Mouse (Mus musculus) ES-E14 (cell line): ENCODE results near the gene Tnnc1.

Experiments used
- HCFC1 ChIP-seq: IDR thresholded peaks from 2 replicates; pipeline ENCODE4 v1.6.1; 2012; ENCODE audit warnings: low read length, inconsistent platforms, borderline replicate concordance; ENCODE audit not compliant: insufficient read depth
- MAFK ChIP-seq: IDR thresholded peaks from 2 replicates; pipeline ENCODE4 v1.6.1; 2014; ENCODE audit warnings: mild to moderate bottlenecking, low read depth, low read length, inconsistent platforms; ENCODE audit not compliant: insufficient read depth
- ZC3H11A ChIP-seq: IDR thresholded peaks from 2 replicates; pipeline ENCODE4 v1.6.1; 2012; ENCODE audit warnings: low read depth, mild to moderate bottlenecking, inconsistent platforms, low read length, borderline replicate concordance

DNA sequence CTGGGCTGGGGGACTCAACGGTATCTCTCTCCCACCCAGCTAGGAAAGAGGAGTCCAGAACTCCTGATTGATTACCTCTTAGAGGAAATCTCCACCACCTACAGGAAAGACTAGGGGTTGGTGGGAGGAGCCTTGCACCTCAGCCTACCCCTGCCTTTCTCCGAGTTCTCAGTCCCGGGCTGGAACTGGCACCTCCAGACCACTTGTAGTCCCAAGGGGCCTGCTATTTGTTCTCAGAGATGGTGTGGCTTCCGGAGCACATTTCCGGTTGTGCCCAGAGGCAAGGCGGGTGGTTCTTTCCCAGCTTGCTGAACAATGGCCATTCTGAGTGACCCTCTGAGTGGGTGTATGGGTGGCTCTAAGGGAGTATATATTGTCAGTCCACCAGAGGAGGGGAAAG is 20.1 kb downstream of the Tnnc1 start:
- TF ChIP-seq ZC3H11A, result no peak
- TF ChIP-seq HCFC1, result no peak
- TF ChIP-seq MAFK, result no peak
